Mouse (Mus musculus) limb, embryonic 13.5 days (tissue): ENCODE data around the gene Pih1d2. TPM values are rescaled to one million over a fixed set of nuclear protein-coding genes. Genes with fewer than 3 reads are reported as not detected.
A peak's percentile ranks its signal among the peaks of the same experiment; 100 is the strongest.

Source experiments
- ATAC-seq: fragments of 200-750 bp; cut with Nextera tagmentation; 2 replicates; pipeline ENCODE4 v1.8.0; 2017; ENCODE audit warnings: low read depth, moderate number of reproducible peaks, moderate TSS enrichment; ENCODE audit not compliant: low FRiP score
- H3K27ac ChIP-seq: fragments of 300-500 bp; sonication (generic); 2 replicates; pipeline ENCODE4 v1.5.1; 2015; ENCODE audit warnings: inconsistent platforms, mild to moderate bottlenecking, moderate library complexity
- H3K27me3 ChIP-seq: fragments of 300-500 bp; sonication (generic); 2 replicates; pipeline ENCODE4 v1.6.1; 2015; ENCODE audit warnings: mild to moderate bottlenecking, inconsistent platforms
- H3K36me3 ChIP-seq: fragments of 300-500 bp; sonication (generic); 2 replicates; pipeline ENCODE4 v1.6.1; 2015; ENCODE audit warnings: inconsistent platforms, mild to moderate bottlenecking, moderate library complexity
- H3K4me1 ChIP-seq: fragments of 300-500 bp; sonication (generic); 2 replicates; pipeline ENCODE4 v1.6.1; 2015; ENCODE audit warnings: inconsistent platforms
- H3K4me2 ChIP-seq: fragments of 300-500 bp; sonication (generic); replicated peaks from 2 replicates; pipeline ENCODE4 v1.6.1; 2015; ENCODE audit warnings: inconsistent platforms, mild to moderate bottlenecking, moderate library complexity
- H3K4me3 ChIP-seq: fragments of 300-500 bp; sonication (generic); 2 replicates; pipeline ENCODE4 v1.5.1; 2015; ENCODE audit warnings: moderate library complexity, mild to moderate bottlenecking, inconsistent platforms
- H3K9ac ChIP-seq: fragments of 300-500 bp; sonication (generic); 2 replicates; pipeline ENCODE4 v1.6.1; 2015; ENCODE audit warnings: mild to moderate bottlenecking, inconsistent platforms
- H3K9me3 ChIP-seq: fragments of 300-500 bp; sonication (generic); 2 replicates; pipeline ENCODE4 v1.6.1; 2016; ENCODE audit warnings: inconsistent platforms
- WGBS: fragments of 180-500 bp; shearing (Covaris S2); methylation state at CpG from one replicate; pipeline ENCODE4 v1.1.7; 2015; 5-methylcytosine and 5-hydroxymethylcytosine counted together
- polyA plus RNA-seq: library from polyadenylated mRNA; unstranded; fragments of >200 nt; fragmentation: Nextera tagmentation; extraction: Ambion mirVana; gene quantifications from 2 replicates; pipeline ENCODE4 v1.2.1, GENCODE M21; 2015

The Pih1d2 gene
- 3.7 and 3.8 TPM in 2 replicates for polyA plus RNA-seq

DNA sequence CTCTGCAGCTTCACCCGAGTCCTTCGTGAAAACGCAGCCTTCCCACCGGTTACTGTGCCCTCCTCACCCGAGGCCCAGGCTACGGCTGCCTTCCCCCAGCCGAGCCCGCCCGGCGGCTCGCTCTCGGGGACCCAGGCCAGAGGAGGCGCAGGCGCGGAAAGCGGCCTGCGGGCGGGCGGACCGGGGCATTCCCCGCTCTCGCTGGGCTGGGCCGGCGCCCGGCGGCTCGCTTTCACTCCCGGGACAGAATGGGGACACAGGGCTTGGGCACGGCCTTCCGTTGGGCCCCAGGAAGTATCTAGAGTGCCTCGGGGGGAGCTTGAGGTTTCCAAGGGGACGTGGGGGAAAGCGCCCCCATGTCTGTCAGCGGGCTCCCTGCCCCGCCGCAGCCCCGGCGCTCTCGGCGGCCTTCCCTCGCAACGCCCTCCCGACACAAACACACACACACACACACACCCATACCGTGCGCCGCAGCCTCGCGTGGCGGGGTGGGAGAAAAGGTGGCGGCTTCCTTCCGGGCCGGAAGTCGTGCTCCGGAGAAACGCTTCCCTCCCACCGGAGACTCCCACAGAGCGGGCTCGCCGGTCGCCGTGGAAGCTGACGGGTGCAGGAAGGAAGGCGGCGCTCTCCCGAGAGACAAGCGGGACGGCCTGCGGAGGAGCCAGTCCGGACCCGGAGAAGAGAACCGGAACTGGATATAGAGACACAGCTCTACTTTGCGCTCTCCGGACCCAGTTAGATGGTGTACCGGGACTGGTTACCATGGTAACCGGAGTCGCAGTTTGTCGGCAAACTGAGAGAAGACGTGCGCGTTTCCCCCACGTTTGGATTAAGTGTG, at the start of gene Pih1d2, which contains the start of gene Nkapd1:
Pih1d2 (plus strand) TSS at position 556 of the 838 bp plus-strand sequence.
Nkapd1 (minus strand) TSS at position 699 of the 838 bp plus-strand sequence.
- Histone ChIP-seq H3K9me3 (no peaks in the 10 kb centered on the region), H3K9ac (peak within 1 kb of the TSS; percentile 97), H3K4me2 (peak within 1 kb of the TSS; percentile 88), H3K4me3 (peak within 1 kb of the TSS; percentile 100), H3K27me3 (no peaks in the 10 kb centered on the region), H3K27ac (peak within 1 kb of the TSS; percentile 94), H3K36me3 (peaks cover 31% of the 10 kb centered on the region), H3K4me1 (peaks cover 8% of the 10 kb centered on the region)
- under 1% methylated on average over 79 of the region's 81 CpGs for WGBS
- ATAC-seq, result peak; percentile 93

DNA sequence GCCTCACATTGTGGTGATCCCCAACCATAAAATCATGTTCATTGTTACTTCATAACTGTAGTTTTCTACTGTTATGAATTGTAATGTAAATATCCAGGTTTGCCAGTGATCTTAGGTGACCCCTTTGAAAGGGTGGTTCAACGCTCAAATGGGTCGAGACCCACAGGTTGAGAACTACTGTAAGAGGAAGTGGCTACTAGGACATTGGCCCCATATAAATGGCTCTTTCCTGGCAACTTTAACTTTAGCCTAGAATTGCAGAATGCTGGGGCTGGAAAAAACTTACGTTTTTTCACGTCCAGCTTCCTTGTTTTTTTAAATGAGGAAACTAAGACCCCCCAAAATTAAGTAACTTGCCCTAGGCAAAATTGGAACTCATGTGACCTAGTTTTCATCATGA, 49.7 kb upstream of the Pih1d2 start:
- no peaks in the 10 kb centered on the region for H3K9me3 ChIP-seq
- H3K27me3 ChIP-seq, result no peaks in the 10 kb centered on the region
- no peaks in the 10 kb centered on the region for H3K36me3 ChIP-seq
- 85% methylated on average over 4 of the region's 4 CpGs for WGBS
- H3K9ac ChIP-seq, result no peak overlapping the region
- H3K27ac ChIP-seq, result no peak overlapping the region
- H3K4me3 ChIP-seq, result no peak overlapping the region
- no peak overlapping the region for H3K4me2 ChIP-seq
- no peaks in the 10 kb centered on the region for H3K4me1 ChIP-seq
- no peak for ATAC-seq

DNA sequence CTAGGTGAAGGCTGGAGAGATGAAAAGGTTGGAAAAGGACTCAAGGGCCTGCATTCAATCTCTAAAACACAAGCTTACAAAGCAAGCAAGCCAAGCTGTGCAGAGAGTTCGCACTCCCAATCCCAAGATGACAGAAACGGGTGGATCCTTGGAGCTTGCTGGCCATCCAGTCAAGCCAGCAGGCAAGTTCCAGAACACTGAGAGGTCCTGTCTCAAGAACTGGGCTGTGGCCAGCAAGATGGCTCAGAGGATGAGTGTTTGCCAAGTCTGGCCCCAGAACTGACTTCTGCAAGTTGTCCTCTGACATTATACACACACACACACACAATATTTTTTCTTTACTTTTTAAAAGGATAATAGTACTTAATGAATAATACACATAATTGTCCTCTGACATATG, 49.2 kb upstream of the Pih1d2 start:
- Histone ChIP-seq H3K4me3 (no peak overlapping the region), H3K27ac (no peak overlapping the region)
- WGBS, result 98% methylated on average over 2 of the region's 2 CpGs

DNA sequence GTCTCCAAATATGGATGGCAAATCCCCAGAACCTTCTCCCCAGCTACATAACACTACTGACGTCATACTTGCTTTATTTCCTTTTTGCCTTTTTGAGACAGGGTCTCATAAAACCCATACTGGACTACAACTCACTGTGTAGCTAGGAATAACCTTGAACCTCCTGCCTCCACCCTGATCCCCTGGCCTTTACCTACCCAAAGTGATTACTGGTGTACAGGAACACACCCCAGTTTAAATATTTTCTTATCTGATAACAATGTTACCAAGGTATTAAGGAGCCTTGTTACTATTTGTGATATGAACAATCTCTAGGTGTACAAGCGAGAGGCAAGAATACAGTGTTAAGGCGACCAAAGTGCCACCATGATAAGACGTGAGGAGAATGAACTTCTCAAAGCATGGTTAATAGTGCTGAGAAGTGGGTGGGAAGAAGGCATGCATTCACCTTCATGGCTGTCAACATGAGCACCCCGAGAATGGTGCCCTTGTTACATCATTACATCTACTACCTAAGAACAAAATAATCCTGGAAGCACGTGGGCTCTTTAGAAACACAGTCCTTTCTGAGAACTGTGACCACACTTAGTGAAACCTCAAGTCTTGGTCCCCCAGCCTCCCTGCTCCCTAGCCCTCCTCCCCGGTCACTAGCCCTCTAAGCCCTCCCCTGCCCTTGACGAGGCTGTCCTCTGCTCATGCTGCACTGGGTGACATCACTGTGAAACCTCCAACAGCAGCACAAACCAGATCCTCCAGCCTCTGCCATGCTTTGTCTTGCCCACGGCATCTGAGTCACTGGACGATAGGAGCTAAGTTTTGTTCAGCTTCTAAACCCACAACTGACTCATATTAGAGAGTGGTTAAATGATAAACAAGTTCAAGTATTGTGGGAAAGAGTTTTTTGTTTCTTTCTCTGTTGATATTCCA, 47.3 kb upstream of the Pih1d2 start:
- no peak overlapping the region for H3K27ac ChIP-seq
- ATAC-seq, result no peak
- H3K4me2 ChIP-seq, result no peak overlapping the region
- H3K9ac ChIP-seq, result no peak overlapping the region
- H3K27me3 ChIP-seq, result no peaks in the 10 kb centered on the region
- H3K4me1 ChIP-seq, result no peaks in the 10 kb centered on the region
- no peak overlapping the region for H3K4me3 ChIP-seq
- H3K9me3 ChIP-seq, result no peaks in the 10 kb centered on the region
- H3K36me3 ChIP-seq, result no peaks in the 10 kb centered on the region
- 75% methylated on average over 10 of the region's 10 CpGs for WGBS

More for the DNA sequence above, 49.2 kb upstream of the Pih1d2 start:
- Histone ChIP-seq H3K9me3 (no peaks in the 10 kb centered on the region), H3K4me1 (no peaks in the 10 kb centered on the region), H3K36me3 (no peaks in the 10 kb centered on the region), H3K4me2 (no peak overlapping the region), H3K27me3 (no peaks in the 10 kb centered on the region), H3K9ac (no peak overlapping the region)
- ATAC-seq, result no peak

DNA sequence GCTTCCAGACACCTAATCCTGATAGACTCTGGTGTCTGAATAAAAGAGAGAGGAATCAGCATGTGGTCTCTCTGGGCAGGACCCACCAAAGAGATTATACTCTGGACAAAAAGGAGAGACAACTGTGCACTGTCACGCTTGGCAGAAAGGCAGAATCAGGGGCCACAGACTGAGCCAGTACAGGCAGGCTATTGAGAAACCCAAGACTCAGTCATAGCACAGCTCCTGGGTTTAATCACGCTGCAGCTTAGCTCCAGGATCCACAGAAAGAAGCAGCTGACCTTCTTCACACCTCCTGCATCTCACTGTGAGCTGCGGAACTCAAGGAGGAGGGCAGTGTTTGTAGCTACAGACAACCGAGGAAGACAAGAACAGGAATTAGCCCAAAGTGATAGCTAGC, 36.8 kb upstream of the Pih1d2 start:
- WGBS, result 37% methylated on average over 4 of the region's 4 CpGs
- no peaks in the 10 kb centered on the region for H3K4me1 ChIP-seq

GRCm38 (mm10) chr9:50585145-50585818, 31.8 kb upstream of the Pih1d2 start:
- no peaks in the 10 kb centered on the region for H3K4me1 ChIP-seq
- H3K4me3 ChIP-seq, result no peak overlapping the region
- no peaks in the 10 kb centered on the region for H3K9me3 ChIP-seq
- H3K27me3 ChIP-seq, result no peaks in the 10 kb centered on the region
- H3K36me3 ChIP-seq, result no peaks in the 10 kb centered on the region
- no peak overlapping the region for H3K9ac ChIP-seq
- no peak overlapping the region for H3K4me2 ChIP-seq
- H3K27ac ChIP-seq, result no peak overlapping the region
- WGBS, result 55% methylated on average over 6 of the region's 6 CpGs
- ATAC-seq, result no peak

More for the DNA sequence above, 36.8 kb upstream of the Pih1d2 start:
- ATAC-seq, result no peak
- H3K4me2 ChIP-seq, result no peak overlapping the region
- no peak overlapping the region for H3K27ac ChIP-seq
- H3K27me3 ChIP-seq, result no peaks in the 10 kb centered on the region
- no peaks in the 10 kb centered on the region for H3K9me3 ChIP-seq
- H3K9ac ChIP-seq, result no peak overlapping the region
- H3K4me3 ChIP-seq, result no peak overlapping the region
- H3K36me3 ChIP-seq, result no peaks in the 10 kb centered on the region

DNA sequence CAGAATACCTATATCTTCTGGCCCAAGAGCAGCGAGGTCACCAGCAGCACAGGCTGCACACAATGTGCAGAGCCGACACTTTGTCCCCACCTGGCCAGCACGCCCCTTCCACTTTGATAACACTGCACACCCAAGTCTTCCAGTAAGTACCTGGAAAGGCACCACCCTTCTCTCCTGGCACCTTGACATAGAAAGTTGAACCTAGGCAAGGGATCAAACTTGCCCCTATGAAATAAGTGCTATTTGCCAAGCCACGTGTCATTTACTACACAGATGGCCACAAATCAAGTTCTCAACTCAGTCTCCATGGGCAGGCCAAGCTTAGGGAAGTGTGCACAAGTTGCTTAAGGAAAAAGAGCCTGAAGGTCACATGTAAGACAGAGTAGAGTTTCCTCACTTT, 30.2 kb upstream of the Pih1d2 start:
- 72% methylated on average over 4 of the region's 4 CpGs for WGBS
- Histone ChIP-seq H3K9ac (no peak overlapping the region), H3K36me3 (no peaks in the 10 kb centered on the region), H3K27ac (no peak overlapping the region), H3K4me1 (no peaks in the 10 kb centered on the region), H3K9me3 (no peaks in the 10 kb centered on the region), H3K4me3 (no peak overlapping the region), H3K27me3 (no peaks in the 10 kb centered on the region), H3K4me2 (no peak overlapping the region)
- ATAC-seq, result no peak

- Histone ChIP-seq H3K27me3 (no peaks in the 10 kb centered on the region), H3K9ac (no peak overlapping the region), H3K4me1 (no peaks in the 10 kb centered on the region), H3K36me3 (peaks cover 15% of the 10 kb centered on the region), H3K27ac (no peak overlapping the region), H3K4me2 (no peak overlapping the region), H3K9me3 (no peaks in the 10 kb centered on the region), H3K4me3 (no peak overlapping the region)
- WGBS, result 72% methylated on average over 10 of the region's 10 CpGs
- ATAC-seq, result no peak
Observed at GRCm38 (mm10) chr9:50590856-50591518, 26.1 kb upstream of the Pih1d2 start.

DNA sequence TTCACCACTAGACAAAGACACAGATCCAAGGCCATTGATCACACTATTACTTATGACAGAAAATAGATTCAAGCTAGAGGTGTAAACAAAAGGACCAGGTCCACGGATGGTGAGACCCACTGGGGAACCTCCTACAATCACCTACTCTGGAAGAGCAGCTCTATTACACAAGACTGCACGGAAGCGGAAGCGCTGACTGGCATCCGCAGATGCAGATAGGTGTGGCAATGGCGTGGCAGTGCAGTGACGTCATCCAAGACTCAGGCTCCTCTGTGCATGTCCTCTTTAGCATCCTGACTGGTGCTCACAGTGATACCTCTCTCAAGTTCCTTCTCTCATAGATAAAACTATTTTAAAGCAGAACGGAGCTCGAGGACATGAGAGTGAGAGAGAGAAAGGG, 24.2 kb upstream of the Pih1d2 start:
- 89% methylated on average over 9 of the region's 9 CpGs for WGBS
- Histone ChIP-seq H3K9ac (no peak overlapping the region), H3K27ac (no peak overlapping the region), H3K36me3 (peaks cover 34% of the 10 kb centered on the region), H3K4me3 (no peak overlapping the region), H3K4me1 (no peaks in the 10 kb centered on the region), H3K27me3 (no peaks in the 10 kb centered on the region), H3K9me3 (no peaks in the 10 kb centered on the region), H3K4me2 (no peak overlapping the region)
- no peak for ATAC-seq

DNA sequence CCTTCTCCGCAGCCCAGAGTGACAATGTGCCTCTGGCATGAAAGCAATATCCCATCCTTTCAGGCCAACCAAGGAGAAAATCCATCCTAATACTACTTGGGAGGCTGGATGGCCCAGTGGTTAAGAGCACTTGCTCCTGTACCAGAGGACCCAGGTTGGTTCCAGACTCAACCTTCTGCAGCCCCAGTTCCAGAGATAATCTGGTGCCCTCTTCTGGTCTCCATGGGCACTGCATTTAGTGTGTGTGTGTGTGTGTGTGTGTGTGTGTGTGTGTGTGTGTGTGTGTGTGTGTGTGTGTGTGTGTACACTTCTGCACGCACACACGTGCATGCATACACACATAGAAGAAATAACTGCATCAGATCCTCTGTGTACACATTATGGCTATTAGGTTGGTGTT, 23.6 kb upstream of the Pih1d2 start:
- H3K27ac ChIP-seq, result no peak overlapping the region
- H3K36me3 ChIP-seq, result peaks cover 40% of the 10 kb centered on the region
- no peaks in the 10 kb centered on the region for H3K4me1 ChIP-seq
- no peak for ATAC-seq
- no peaks in the 10 kb centered on the region for H3K9me3 ChIP-seq
- no peak overlapping the region for H3K4me2 ChIP-seq
- no peaks in the 10 kb centered on the region for H3K27me3 ChIP-seq
- WGBS, result 83% methylated on average over 3 of the region's 3 CpGs
- no peak overlapping the region for H3K9ac ChIP-seq
- H3K4me3 ChIP-seq, result no peak overlapping the region

GRCm38 (mm10) chr9:50594794-50595417, 22.2 kb upstream of the Pih1d2 start:
- H3K4me2 ChIP-seq, result no peak overlapping the region
- no peaks in the 10 kb centered on the region; the same call in 1 of the 2 replicates for H3K4me1 ChIP-seq
- H3K9ac ChIP-seq, result no peak overlapping the region
- H3K36me3 ChIP-seq, result peaks cover 52% of the 10 kb centered on the region
- no peak overlapping the region for H3K4me3 ChIP-seq
- no peaks in the 10 kb centered on the region for H3K9me3 ChIP-seq
- no peak for ATAC-seq
- 80% methylated on average over 12 of the region's 12 CpGs for WGBS
- no peaks in the 10 kb centered on the region for H3K27me3 ChIP-seq
- no peak overlapping the region for H3K27ac ChIP-seq
